Mouse (Mus musculus): ENCODE measurements around the gene Gm20806.
"Not testable (repeated sequence)": the region's sequence is repeated elsewhere in the genome, so short reads cannot be mapped to it uniquely, and the experiment has no call there.

Gm20806 gene

GRCm38 (mm10) chrY:78837956-78838355 is at the start of gene Gm20806:
TSS of gene Gm20806 (minus strand) at chrY:78838056.
- DNase-seq (ENCODE audit: low spot score in 2 of 2): not testable (repeated sequence)

Data from urinary bladder, adult 18-20 months (tissue).